Mouse (Mus musculus): ENCODE data around the gene Gm648.
"Not testable (repeated sequence)": the region's sequence is repeated elsewhere in the genome, so short reads cannot be mapped to it uniquely, and the experiment has no call there.

The Gm648 gene

DNA sequence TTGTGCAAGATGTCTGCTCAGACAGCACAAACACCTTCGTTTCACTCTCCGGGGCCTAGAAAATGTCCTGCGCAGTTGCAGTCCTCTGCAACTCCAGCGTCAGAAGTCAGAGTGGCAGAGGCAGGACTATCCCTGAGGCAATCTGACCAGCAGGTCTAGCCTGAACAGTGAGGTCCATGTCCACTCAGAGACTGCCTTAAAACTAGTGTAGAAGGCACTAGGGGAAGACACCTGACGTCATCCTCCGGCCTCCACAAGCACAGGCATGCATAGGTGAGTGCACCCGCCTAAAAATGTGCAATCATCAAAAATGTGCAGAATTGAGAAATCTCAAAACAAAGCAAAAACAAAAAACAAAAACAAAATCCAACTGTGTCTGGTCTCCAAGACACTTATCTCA, at the start of gene Gm648:
Gene Gm648, minus strand, starts transcription at position 101 of the 400 bp plus-strand sequence.
- DNase-seq (ENCODE audit: low read depth, low spot score): no peak

- peak; percentile 93 for DNase-seq (ENCODE audit: low read depth, low spot score)
Measured at GRCm38 (mm10) chrX:56597887-56598640, 48.7 kb upstream of the Gm648 start, which contains the start of gene Mmgt1. Mmgt1 (minus strand) TSS chrX:56598069.

GRCm38 (mm10) chrX:56597219-56597886, 47.9 kb upstream of the Gm648 start:
- DNase-seq (ENCODE audit: low read depth, low spot score): no peak

- DNase-seq (ENCODE audit: low read depth, low spot score): no peak
Measured at GRCm38 (mm10) chrX:56578200-56578599, 28.8 kb upstream of the Gm648 start.

- DNase-seq (ENCODE audit: low read depth, low spot score): peak; percentile 65
Measured at GRCm38 (mm10) chrX:56572465-56572864, 23.1 kb upstream of the Gm648 start.

DNA sequence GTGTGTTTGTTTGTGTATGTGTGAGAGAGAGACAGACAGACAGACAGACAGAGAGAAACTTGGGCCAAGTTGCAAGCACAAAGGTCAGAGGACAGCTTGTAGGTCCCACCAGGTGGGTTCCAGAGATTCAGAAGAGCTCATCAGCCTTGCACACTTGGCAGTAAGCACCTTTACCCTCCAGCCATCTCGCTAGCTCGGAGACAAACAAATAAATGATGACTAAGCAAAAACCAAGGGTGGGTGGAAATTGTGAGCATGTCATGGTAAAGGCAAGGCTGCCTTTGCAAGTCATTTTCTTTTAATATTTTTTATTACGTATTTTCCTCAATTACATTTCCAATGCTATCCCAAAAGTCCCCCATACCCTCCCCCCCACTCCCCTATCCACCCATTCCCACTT, 4.2 kb upstream of the Gm648 start:
- DNase-seq (ENCODE audit: low read depth, low spot score): no peak

- peak; percentile 22 for DNase-seq (ENCODE audit: low read depth, low spot score)
Measured at GRCm38 (mm10) chrX:56537162-56537561, 12.2 kb downstream of the Gm648 start.

DNA sequence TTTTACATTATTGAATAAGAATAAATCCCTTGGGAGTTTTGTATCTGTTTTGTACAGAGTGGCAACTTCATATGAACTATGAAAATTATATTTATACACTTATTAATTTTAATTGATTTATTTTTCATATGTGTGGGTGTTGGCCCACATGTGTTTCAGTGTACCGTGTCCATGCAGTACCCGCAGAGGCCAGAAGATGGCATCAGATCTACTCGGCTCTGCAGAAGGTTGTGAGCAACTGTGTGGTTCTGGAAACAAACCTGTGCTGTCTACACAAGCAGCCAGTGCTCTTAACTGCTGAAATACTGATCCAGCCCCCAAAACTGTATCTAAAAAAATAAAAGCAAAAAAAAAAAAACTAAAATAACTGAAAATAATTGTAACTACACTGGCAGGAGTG, 18.1 kb downstream of the Gm648 start:
- DNase-seq (ENCODE audit: low read depth, low spot score): peak; percentile 73

GRCm38 (mm10) chrX:56524442-56524841, 25.0 kb downstream of the Gm648 start, which contains the start of gene Gm10477:
Gm10477 (plus strand) TSS chrX:56524742.
- not testable (repeated sequence) for DNase-seq (ENCODE audit: low read depth, low spot score)

DNA sequence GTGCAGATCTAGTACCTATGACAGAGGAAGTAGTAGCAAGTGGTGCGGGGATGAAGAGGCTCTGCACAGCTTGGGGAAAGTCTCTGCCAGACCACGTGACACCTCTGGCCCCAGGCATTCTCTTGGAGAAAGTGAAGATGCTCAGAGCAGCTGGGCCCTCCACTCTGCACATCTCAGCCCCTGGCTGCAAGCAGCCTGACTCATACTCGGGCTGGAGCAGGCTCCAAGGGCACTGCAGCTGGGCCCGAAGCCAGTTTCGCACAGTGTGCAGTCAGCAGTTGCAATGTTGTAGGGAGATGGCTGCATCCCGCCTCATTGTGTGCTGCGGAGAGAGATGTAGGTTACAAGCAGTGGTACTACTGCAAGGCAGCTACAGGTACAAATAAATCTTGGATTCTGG, 52.2 kb downstream of the Gm648 start:
- no peak for DNase-seq (ENCODE audit: low read depth, low spot score)
